Mouse (Mus musculus): ENCODE measurements at regions not wholly inside any gene's neighbourhood (a gene's known extent, or its start where the extent isn't known, plus 50 kb on each side); places are given as distances from the start of the nearest gene placed in this dataset.

DNA sequence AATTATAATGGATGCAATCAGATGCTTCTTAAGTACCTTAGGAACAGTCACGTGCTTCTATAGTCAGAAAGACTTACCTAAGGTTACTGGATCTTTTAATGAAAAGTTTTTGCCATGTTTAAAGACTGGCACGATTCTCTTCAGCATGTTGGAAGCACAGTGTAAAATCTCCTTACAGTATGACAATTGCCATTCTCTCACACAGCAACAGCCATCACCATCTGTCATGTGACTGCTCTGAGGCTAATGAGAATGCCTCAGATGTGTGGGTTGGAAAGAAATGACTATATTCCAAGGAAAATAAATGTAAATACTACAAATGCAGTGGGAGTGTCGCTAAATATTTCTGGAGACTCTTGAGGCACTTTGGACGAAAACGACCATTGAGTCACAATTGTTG lies 670.8 kb downstream of the Cetn3 start:
- no peaks in the 10 kb centered on the region for H3K27me3 ChIP-seq (replicated peaks; ENCODE audit: control insufficient read depth, insufficient read depth, low read length)
- no peaks in the 10 kb centered on the region for H3K4me1 ChIP-seq (ENCODE audit: control insufficient read depth, insufficient read depth, low read length)
- H3K4me3 ChIP-seq (ENCODE audit: low read depth, low read length) = no peak overlapping the region
- no peak for ATAC-seq (ENCODE audit: low read depth)
- H3K36me3 ChIP-seq (ENCODE audit: control insufficient read depth, insufficient read depth, low read length) = no peaks in the 10 kb centered on the region
- no peak overlapping the region for H3K27ac ChIP-seq (replicated peaks; ENCODE audit: low read depth, low read length)
- DNase-seq (ENCODE audit: low spot score) = no peak
- H3K4me2 ChIP-seq (ENCODE audit: low read depth, low read length) = no peak overlapping the region
- H3K9me3 ChIP-seq (ENCODE audit: control insufficient read depth, low read length) = no peaks in the 10 kb centered on the region
- 75% methylated on average over 5 of the region's 5 CpGs for WGBS
- no peak overlapping the region for H3K9ac ChIP-seq (ENCODE audit: low read depth, low read length)

DNA sequence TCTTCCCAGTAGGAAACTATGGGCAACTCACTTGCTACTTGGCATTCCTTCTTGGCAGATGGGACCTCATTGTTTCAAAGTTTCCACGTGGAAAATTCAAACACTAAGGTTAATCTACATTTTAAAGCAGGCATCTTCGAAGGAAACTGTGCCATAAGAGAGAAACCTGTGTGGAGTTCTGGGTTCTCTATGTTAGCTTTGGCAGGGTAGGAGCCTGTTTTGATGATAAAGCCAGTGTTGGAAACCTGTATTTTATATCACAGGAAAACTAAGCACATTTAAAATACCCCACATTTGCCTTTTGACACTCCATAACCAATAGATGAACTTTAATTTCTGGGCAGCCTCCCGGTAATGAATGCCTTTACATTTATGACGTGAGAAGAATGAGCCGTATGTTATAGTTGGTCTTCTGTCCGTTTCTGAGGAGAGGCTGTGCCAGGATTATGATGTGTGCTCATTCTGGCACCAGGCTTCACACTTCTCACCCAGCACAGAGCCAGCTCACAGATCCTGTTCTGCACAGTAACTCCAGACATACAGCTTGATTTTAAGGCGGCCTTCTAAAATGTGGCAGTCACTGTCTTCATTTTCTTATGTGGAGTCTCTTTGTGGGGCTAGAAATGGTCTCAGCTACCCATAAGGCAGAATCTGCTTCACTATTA lies 700.5 kb downstream of the Cetn3 start:
- no peaks in the 10 kb centered on the region for H3K36me3 ChIP-seq (ENCODE audit: control insufficient read depth, insufficient read depth, low read length)
- no peak overlapping the region for H3K27ac ChIP-seq (replicated peaks; ENCODE audit: low read depth, low read length)
- H3K27me3 ChIP-seq (replicated peaks; ENCODE audit: control insufficient read depth, insufficient read depth, low read length) = no peaks in the 10 kb centered on the region
- no peak overlapping the region for H3K4me2 ChIP-seq (ENCODE audit: low read depth, low read length)
- DNase-seq (ENCODE audit: low spot score) = no peak
- no peaks in the 10 kb centered on the region for H3K9me3 ChIP-seq (ENCODE audit: control insufficient read depth, low read length)
- 81% methylated on average over 7 of the region's 7 CpGs for WGBS
- H3K4me3 ChIP-seq (ENCODE audit: low read depth, low read length) = no peak overlapping the region
- H3K9ac ChIP-seq (ENCODE audit: low read depth, low read length) = no peak overlapping the region
- H3K4me1 ChIP-seq (ENCODE audit: control insufficient read depth, insufficient read depth, low read length) = no peaks in the 10 kb centered on the region
- ATAC-seq (ENCODE audit: low read depth) = no peak

GRCm38 (mm10) chr13:82496606-82497005 lies 713.7 kb downstream of the Cetn3 start:
- Histone ChIP-seq H3K4me2 (ENCODE audit: low read depth, low read length) (no peak overlapping the region), H3K9ac (ENCODE audit: low read depth, low read length) (no peak overlapping the region), H3K9me3 (ENCODE audit: control insufficient read depth, low read length) (no peaks in the 10 kb centered on the region), H3K27ac (replicated peaks; ENCODE audit: low read depth, low read length) (no peak overlapping the region), H3K36me3 (ENCODE audit: control insufficient read depth, insufficient read depth, low read length) (no peaks in the 10 kb centered on the region), H3K4me1 (ENCODE audit: control insufficient read depth, insufficient read depth, low read length) (no peaks in the 10 kb centered on the region), H3K4me3 (ENCODE audit: low read depth, low read length) (no peak overlapping the region), H3K27me3 (replicated peaks; ENCODE audit: control insufficient read depth, insufficient read depth, low read length) (no peaks in the 10 kb centered on the region)
- WGBS = 90% methylated on average over 2 of the region's 2 CpGs
- DNase-seq (ENCODE audit: low spot score) (no peak), ATAC-seq (ENCODE audit: low read depth) (no peak)

- ATAC-seq (ENCODE audit: low read depth) (no peak), DNase-seq (ENCODE audit: low spot score) (peak; percentile 39)
- no peak overlapping the region for H3K9ac ChIP-seq (ENCODE audit: low read depth, low read length)
- no peaks in the 10 kb centered on the region for H3K36me3 ChIP-seq (ENCODE audit: control insufficient read depth, insufficient read depth, low read length)
- H3K4me2 ChIP-seq (ENCODE audit: low read depth, low read length) = no peak overlapping the region
- 38% methylated on average over 2 of the region's 2 CpGs for WGBS
- H3K9me3 ChIP-seq (ENCODE audit: control insufficient read depth, low read length) = no peaks in the 10 kb centered on the region
- H3K27ac ChIP-seq (replicated peaks; ENCODE audit: low read depth, low read length) = no peak overlapping the region
- H3K4me1 ChIP-seq (ENCODE audit: control insufficient read depth, insufficient read depth, low read length) = no peaks in the 10 kb centered on the region
- H3K4me3 ChIP-seq (ENCODE audit: low read depth, low read length) = no peak overlapping the region
- H3K27me3 ChIP-seq (replicated peaks; ENCODE audit: control insufficient read depth, insufficient read depth, low read length) = no peaks in the 10 kb centered on the region
These were observed 725.3 kb downstream of the Cetn3 start for GRCm38 (mm10) chr13:82508176-82508575.

GRCm38 (mm10) chr13:82509512-82509911 lies 726.6 kb downstream of the Cetn3 start:
- H3K36me3 ChIP-seq (ENCODE audit: control insufficient read depth, insufficient read depth, low read length) = no peaks in the 10 kb centered on the region
- no peak overlapping the region for H3K4me3 ChIP-seq (ENCODE audit: low read depth, low read length)
- H3K4me2 ChIP-seq (ENCODE audit: low read depth, low read length) = no peak overlapping the region
- WGBS = 87% methylated on average over 3 of the region's 3 CpGs
- no peaks in the 10 kb centered on the region for H3K9me3 ChIP-seq (ENCODE audit: control insufficient read depth, low read length)
- no peak for ATAC-seq (ENCODE audit: low read depth)
- H3K9ac ChIP-seq (ENCODE audit: low read depth, low read length) = no peak overlapping the region
- no peak for DNase-seq (ENCODE audit: low spot score)
- H3K27ac ChIP-seq (replicated peaks; ENCODE audit: low read depth, low read length) = no peak overlapping the region
- H3K4me1 ChIP-seq (ENCODE audit: control insufficient read depth, insufficient read depth, low read length) = no peaks in the 10 kb centered on the region
- H3K27me3 ChIP-seq (replicated peaks; ENCODE audit: control insufficient read depth, insufficient read depth, low read length) = no peaks in the 10 kb centered on the region
